Mouse (Mus musculus): ENCODE measurements around the gene Ccdc158.

Gene Ccdc158

DNA sequence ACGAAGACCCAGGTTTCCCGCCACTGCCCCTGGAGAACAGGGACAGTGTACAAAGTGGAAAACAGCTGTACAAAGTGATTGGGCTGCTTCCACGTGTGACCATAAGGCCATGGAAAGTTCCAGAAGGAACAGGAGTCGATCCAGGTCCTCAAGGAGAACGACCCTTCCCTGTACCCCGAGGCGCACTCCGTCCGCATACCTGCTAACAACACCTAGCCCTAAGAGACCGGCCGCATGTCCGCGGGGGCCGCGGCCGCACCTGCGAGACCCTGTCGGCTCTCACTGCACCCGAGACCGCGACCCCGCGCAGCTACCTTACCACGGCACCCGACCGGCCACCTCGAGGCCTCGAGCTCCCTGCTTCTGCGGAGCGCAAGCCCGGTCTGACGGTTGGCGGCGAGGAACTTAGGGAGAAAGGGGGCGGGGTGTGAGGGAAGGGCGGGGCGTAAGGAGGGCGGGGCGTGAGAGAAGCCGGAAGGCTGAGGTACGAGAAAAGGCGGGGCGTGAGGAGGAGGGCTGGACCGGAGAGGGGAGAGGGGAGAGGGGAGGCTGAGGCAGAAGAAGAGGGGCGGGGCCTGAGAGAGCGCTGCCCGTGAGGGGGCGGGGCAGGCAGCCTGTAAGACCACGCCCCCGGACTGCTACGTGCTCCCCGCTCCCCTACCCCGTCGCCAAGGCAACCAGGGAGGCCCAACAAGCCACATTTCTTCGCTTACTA is at the start of gene Ccdc158:
TSS of gene Ccdc158 (minus strand) at position 413 of the 715 bp plus-strand sequence.
- DNase-seq (ENCODE audit: extremely low read depth, low read depth), result no peak

DNA sequence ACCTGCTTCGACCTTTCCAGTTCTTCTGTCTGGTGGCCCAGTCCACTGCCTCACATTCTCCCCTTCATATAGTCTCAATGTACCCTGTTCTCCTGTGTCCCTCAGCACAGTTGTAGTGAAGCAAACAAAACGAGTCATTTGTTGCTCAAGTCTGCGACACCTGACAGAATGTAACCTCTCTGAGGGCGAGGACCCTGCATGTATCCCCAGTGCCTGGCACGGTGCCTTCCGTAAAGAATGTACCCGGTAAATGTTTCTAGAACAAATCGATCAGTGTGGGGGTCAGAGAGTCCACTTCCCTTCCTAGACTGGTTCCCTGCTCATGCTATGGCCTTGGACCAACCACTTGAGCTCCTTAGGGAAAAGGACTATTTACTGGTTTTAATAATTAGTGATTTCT is 46.5 kb upstream of the Ccdc158 start:
- DNase-seq (ENCODE audit: extremely low read depth, low read depth), result no peak

DNA sequence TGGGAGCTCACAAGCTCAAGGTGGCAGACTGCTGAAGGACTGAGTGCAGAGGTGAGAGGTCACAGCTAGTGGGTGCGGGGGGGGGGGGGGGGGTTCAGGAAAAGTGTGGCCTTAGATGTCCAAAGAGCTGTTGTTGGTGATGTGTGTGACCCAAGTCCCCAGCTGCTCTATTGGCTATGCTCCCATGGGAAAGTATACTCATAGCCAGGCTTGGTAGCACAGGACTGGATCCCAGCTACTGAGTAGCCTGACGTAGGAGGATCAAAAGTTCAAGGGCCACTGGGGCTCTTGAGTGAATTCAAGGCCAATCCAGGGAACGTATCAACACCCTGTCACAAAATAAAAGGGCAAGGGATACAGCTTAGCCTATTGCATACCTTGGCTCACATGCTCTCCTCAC is 43.8 kb upstream of the Ccdc158 start:
- DNase-seq (ENCODE audit: extremely low read depth, low read depth), result no peak

DNA sequence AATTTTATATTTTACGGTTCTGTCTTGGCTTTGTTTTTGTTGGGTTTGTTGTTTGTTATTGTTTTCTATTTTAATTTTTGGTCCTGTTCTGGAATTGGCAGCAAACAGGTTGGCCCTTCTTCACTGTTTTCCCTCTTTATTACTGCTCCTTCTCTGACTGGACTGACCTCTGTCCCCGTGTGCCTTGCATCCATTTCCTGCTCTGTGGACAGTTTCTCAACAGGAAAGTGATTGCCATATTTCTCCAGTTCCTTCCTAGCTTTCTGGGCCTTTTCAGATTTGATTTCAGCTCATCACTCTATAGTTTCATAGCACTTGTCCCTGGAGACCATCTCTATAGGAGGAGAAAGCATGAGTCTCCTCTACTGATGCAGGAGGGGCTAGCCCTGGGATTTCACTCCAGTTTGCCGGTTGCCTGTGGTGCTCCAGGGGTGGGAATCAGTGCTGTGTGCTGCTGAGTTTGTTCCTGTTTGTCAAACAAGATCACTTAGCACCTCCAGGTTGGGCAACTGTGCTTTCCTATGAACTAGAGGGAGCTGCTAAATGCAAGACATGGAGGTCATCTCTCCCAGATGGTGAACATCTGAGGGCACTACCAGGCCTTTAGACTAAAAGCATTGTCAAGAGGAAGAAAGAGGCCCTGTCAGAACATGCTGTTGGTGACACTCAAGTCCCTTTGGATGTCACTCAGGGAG is 42.7 kb upstream of the Ccdc158 start:
- no peak for DNase-seq (ENCODE audit: extremely low read depth, low read depth)

DNA sequence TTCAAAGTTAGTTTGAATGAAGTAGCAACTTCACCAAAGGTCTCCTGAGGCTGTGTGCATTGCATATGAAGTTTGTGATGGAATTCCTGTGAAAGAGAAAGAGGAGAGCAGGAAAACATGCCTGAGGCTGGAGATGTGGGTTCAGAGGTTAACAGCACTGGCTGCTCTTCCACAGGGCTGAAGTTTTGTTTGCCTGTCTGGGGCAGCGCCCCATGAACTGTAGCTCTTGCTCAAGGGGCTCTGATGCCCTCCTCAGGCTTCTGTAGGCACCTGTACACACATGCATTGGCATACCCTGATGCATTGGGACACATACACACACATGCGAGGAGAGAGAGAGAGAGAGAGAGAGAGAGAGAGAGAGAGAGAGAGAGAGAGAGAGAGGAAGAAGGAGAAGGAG is 40.8 kb upstream of the Ccdc158 start:
- no peak for DNase-seq (ENCODE audit: extremely low read depth, low read depth)

DNA sequence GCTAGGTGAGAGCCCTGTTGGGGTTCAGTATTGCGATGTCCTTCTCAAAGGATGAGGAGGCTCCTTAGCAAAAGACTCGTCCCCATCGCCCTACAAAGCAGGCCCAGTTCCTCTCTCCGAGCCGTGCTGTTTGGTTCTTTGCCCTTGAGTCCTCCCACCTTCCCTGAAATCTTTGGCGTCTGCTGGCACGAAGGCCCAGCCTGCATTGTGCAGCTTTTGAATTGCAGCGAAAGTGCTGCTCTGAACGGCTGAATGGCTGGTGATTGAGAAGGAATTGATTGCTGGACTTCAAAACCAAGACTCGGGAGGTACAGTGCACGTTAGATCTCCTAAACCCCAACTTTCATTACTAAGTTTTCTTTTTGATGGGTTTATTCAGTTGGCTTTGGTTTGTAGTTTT is 40.2 kb upstream of the Ccdc158 start:
- no peak for DNase-seq (ENCODE audit: extremely low read depth, low read depth)

DNA sequence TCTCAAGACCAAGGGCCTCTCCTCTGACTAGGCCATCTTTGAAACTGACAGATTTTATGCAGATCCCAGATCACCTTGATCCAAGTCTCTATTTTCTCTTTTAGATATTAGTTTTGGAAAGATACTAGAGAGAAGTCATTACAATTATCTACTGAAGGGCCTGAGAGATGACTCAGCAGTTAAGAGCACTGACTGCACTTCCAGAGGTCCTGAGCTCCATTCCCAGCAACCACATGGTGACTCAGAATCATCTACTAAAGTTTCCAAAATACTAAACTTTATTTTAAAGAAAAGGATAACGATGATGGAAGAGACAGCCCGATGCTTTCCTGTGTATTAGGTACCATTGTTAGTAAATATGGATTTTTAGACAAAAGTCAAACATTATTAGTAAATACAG is 39.8 kb upstream of the Ccdc158 start:
- DNase-seq (ENCODE audit: extremely low read depth, low read depth), result no peak

DNA sequence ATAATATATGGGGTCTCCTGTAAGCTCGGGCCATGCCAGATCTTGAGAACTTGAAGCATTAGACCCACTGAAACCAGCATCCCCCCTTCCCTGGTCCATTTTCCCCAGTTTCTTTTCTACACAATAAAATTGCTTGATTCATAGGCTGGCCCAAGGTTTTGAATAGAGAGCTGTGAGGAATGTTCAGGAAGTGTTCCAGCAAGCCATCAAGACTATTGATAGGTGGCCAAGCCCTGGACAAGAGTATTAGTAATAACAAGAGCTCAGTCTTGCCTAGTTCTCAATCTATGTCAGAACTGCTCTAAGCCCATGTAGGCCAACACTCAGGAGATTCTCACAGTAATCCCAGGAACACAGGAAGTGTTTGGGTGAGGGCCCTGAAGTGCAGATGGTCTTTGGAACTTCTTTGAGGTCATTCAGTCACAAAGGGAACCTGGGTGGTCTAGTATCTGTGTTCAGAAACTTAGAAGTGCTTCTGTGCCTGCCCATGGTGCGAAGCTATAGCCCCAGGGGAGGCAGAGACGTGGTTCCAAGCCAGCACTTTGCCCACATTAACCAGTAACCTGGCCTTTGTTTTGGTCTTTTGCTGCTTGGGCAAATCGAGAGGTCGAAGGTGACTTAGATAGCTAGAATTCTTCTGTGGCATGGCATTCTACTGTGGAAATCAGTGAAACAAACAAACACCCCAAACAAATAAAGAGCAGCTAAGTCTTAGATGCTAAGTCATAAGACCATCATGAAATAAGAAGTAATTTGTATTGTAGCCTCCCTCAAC is 37.7 kb upstream of the Ccdc158 start:
- no peak for DNase-seq (ENCODE audit: extremely low read depth, low read depth)

DNA sequence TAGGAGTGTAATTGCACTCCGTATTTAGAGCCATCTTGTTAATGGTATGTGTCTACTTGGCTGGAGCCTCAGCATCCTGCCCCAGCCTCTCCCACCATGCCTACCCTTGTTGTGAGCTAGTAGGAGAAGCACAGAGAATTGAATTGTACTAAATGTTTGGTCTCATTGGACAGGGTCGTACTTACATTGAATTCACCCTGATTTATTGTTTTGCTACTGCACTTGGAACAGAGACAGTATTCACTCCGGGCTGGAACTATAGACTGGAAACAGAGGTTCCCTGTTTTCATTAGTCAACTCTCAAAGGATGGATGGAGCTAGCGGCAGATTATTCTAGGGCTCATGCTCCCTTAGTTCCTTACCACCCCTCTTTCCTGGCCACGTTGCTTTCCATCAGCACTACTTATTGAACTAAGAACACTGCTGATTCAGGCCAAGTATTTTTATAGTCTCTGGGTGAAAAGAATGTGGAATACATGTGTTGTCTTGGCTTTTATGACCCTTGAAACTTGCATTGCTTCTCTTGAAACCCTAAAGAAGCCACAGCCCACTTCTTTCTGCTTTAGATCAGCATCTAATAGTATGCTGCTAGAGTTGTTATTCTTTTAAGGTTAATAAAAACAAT is 36.7 kb upstream of the Ccdc158 start:
- no peak for DNase-seq (ENCODE audit: extremely low read depth, low read depth)

DNA sequence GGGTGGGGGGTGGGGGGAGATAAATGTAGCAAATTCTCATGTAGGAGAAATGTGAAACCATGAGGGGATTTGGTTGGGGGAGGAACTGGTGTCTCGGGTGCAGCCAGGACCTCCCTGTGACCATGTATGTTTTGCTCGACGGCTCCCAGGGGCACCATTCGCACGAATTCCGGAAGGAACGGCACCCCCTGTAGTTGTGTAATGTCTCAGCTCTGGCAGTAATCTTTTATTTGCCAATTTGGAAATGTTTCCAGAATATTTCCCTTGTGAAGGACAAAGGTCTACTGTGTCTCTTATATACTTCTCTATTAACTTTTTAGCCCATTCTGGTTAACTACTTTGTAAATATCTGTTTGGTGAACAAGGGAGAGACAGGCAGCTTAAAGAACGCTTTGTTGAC is 35.7 kb upstream of the Ccdc158 start:
- no peak for DNase-seq (ENCODE audit: extremely low read depth, low read depth)

DNA sequence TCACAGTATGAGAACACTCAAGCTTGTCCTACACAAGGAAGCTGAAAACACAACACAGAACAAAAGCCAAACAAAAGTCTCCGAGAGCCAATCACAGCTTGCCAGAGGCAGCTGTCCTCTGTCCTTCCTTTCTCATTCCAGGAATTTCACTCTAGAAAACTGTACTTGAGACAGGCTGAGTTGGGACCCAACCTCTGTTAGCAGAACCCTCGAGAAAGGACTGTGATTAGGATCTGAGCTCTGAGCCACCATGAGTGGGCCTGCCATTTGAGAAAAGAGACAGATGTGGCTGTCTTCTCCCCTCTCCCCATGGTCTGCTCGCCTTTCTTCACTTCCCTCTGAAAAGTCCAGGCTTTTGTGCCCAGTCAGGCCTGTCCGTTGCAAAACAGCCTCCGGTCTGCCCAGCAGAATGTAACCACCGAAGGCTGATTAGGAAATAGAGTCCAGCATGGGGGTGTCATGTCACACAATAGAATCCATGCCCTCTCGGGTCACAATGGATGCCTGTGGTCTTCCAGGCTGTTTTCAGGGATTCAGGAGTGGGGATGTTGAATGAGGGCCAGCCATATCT is 32.9 kb upstream of the Ccdc158 start:
- DNase-seq (ENCODE audit: extremely low read depth, low read depth), result no peak

DNA sequence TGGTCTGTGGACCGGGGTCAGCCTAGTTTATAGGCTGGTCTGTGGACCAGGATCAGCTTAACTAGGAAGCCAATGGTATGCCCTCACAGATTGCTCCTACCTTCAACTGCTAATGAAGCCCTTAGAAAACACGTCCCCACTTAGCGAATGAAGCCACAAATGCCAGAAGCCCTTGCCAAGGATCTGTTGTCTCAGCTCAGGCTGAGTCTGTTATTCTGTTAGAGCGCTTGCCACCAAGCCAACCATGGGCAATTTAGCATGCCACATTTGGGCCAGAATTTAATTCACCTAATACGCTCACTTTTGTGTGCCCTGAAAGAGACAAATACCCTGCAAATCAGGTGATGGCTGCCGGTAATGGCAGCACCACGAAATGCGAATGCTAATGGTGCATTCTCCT is 28.6 kb upstream of the Ccdc158 start:
- no peak for DNase-seq (ENCODE audit: extremely low read depth, low read depth)

DNA sequence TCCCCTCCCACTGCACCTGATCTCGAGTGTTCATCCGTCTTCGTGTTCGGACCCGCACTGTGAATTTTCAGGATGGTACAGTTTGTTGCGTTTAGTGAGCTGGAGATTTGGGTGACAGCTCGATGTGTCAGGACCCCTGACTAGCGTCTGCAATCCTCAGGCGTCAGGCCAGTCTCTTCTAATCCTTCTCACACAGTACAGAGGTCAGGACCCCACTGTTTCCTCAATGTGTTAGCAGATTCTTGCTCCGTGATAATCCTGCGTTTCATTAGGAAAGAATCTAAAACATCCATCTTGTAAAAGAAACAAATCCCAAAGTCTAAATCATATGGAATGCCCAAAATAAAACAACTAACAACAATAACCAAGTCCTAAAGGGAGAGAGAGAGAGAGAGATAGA is 26.7 kb upstream of the Ccdc158 start:
- no peak for DNase-seq (ENCODE audit: extremely low read depth, low read depth)

DNA sequence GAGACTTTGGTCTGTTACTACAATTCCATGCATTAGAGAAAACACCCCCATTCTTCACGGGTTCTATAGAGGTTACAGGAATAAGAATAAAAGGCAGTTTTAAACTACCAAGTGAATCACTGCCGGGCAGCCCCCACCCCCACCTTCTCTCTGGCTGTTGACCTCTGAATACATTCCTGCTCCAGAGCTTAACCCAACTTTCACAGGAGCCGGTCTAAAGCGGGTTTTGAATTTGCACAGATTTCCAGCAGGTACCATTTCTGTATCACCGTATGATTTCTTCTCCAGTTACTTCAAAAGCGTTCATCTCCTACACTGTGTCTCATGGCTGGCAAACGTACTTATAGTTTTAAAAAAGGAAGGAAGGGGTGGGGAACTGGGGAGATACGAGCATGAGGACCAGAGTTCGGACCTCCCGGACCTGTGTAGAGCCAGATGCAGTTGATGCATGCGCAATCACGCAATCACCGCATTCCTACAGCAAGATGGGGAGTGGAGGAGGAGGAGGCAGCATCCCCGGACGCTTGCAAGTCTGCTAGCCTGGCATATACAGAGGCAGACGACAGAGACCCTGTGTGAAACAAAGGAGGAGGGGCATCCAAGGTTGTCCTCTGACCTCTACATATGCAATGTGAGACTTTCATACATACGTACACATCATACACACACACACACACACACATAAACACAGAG is 23.9 kb upstream of the Ccdc158 start:
- DNase-seq (ENCODE audit: extremely low read depth, low read depth), result no peak

DNA sequence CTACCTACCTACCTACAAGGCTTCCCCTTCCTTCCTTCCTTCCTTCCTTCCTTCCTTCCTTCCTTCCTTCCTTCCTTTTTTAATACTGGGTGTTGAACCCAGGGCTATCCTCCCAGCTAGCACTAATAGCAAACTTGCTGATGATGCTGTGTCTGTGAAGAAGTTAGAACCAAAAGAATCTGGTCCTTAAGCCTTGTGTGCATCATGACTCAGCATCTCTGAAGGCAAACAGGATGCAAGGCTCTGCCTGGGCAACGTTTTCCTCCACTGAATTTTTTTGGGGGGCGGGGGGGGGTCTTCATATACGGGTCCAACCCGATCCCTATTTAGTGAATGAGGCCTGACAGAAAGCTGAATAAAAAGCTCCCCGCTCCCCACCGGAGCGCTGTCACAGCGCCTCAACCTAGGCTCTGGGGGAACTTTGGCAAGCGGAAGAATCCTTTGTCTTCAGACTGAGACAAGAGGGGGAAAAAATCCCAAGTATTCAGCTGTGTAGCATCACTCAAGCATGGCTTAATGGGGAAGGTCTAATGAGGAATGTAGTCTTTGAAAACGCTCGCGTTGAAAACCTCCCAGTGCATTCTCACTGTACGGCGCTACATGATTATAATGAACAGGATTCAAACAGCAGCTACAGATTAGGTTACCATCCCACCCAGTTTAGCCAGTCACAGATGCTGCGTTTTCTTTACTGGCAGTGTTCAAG is 23.2 kb upstream of the Ccdc158 start:
- no peak for DNase-seq (ENCODE audit: extremely low read depth, low read depth)

DNA sequence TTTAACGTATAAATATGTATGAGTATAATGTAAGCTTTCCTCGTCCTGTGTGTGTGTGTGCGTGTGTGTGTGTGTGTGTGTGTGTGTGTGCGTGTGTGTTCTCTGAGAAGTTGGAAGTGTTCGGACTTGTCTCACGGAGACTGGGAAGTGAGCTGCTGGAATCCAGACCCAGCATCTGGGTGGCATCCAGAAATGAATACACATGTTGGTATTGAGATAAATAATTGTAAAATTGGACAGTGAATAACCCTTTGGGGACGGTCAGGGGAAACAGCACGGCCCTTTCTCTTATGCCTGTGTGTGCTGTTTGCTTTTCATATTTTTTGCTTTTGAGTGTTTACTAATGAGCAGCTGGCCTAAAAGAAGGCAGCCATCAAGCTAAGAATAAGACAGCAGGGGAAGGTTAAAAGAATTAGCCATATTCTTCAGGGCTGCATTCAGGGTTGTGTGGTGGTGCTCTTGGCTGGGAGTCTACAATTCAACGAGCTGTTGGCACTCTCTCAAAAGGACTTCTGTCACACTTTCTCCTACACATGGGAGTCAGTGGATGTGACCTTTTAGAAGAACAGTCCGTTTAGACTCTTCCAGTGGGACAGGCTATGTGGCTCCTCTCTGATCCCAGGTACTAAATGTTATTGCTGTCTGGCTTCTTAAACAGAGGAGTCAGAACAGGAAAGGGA is 19.4 kb upstream of the Ccdc158 start:
- no peak for DNase-seq (ENCODE audit: extremely low read depth, low read depth)

DNA sequence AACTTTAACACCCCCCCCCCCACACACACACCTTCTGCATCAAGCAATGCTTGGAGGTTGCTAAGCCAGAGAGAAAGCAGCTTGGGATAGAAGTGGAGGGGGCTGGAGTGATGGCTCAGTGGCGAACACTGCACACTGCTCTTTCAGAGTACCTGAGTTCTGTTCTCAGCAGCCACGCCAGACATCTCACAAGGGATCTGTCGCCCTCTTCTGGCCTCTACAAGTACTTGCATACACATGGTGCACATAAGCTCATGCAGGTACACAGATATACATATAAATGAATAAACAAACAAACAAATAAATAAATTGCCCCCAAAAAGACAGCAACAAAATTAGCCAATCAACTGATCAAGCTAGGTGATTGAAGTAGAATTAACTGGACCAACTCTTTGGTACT is 18.7 kb upstream of the Ccdc158 start:
- no peak for DNase-seq (ENCODE audit: extremely low read depth, low read depth)

DNA sequence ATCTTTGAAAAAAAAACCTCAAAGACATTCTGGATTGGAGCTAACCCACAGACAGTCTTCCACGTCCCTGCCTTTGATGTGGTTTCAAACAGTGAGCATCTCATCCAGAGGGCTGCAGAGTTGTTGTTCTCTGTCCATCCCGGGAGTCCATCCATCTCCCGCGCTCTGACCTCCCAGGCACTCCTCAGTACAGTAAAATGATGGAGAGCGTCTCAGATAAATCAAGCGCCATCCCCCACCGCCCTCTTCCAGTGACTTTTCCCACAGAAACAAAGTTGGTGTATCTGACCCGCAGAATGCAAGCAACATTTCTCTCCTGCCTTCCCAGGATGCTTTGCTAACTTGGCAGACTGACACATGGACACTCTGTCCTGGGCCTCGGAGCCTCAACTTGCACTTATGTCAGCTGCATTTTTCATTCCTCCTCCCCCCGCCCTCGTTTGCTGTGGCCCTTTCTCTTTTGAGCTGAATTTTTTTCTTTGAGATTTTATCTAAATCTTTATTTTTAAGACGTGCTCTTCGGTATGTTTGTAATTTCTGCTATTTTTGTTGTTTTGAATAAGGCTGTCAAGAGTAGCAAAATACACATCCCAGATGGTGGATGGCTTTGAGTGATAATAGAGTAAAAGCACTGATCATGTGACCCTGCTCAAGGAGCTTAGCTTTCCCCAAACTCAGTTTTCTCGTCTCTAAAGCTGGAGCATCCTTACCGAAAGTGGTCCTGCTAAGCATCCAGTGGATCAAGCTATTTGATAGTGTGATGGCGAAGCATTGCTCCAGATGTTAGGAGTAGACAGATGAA is 17.3 kb upstream of the Ccdc158 start:
- no peak for DNase-seq (ENCODE audit: extremely low read depth, low read depth)

DNA sequence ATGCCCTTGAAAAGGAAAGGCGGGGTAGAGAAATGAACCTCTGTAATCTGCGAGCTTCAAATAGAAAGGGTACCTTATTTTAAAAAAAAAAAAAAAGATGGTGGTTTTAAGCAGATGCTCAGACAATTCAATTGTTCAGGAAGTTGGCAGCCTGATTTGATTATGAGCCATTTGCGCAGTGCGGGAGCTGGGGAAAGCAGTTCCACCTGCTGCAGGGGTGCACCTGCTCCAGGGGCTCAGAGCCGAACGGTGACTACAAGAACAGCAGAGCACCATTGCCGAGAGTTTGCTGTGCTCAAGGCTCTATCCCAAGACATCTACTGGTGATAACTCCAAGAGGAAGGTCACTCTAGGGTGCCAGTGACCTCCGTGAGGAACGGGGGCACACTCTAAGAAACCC is 13.5 kb upstream of the Ccdc158 start:
- DNase-seq (ENCODE audit: extremely low read depth, low read depth), result no peak

Data from MEL-GATA-1-ER (cell line).